Comparison of ENCODE assay signal across 8 mouse cellular contexts in genomic region chr13:91370886-91371595, GRCm38 (mm10).
DNase-seq lines count a peak whose midpoint lies in the region; ATAC-seq lines count a peak whose summit lies in the region.

No protein-coding gene starts in this region.

- peaks cover 15% of the 10 kb centered on the region for H3K4me1 ChIP-seq in hindbrain, embryonic 11.5 days (replicated peaks; ENCODE audit: control insufficient read depth, insufficient read depth, low read length)

- H3K27me3 ChIP-seq in hindbrain, embryonic 11.5 days (ENCODE audit: control insufficient read depth, insufficient read depth, low read length) = no peaks in the 10 kb centered on the region

- peak; percentile 96 for DNase-seq in Muller cell, postnatal 12 days (ENCODE audit: inconsistent ontology term)
- DNase-seq in cerebellum, adult 9-11 months = peak; percentile 84
- peak; percentile 94 to 98 for DNase-seq in frontal cortex, adult 2 months (ENCODE audit: extremely low spot score in 1 of 2, low spot score in 1 of 2)
- peak; percentile 98 for DNase-seq in hindbrain, embryonic 11.5 days (ENCODE audit: low spot score)
- peak; percentile 97 to 98 for DNase-seq in layer of hippocampus, postnatal 10 days (ENCODE audit: low spot score in 2 of 2)
- DNase-seq in lung, postnatal 10 days = peak; percentile 98
- peak; percentile 94 for DNase-seq in ovary, postnatal 36 days (ENCODE audit: low spot score)
- peak; percentile 98 for DNase-seq in thymus, postnatal 25 days

- WGBS in hindbrain, embryonic 11.5 days = under 1% methylated on average over 28 of the region's 28 CpGs

- H3K9ac ChIP-seq in hindbrain, embryonic 11.5 days (ENCODE audit: low read depth, low read length) = peak overlapping the region; percentile 55

- peak overlapping the region; percentile 81 for H3K4me2 ChIP-seq in hindbrain, embryonic 11.5 days (replicated peaks; ENCODE audit: low read depth, low read length)

- ATAC-seq in hindbrain, embryonic 11.5 days (ENCODE audit: low FRiP score) = peak; percentile 93

- no peaks in the 10 kb centered on the region for H3K9me3 ChIP-seq in hindbrain, embryonic 11.5 days (ENCODE audit: control insufficient read depth, low read length)

- H3K27ac ChIP-seq in hindbrain, embryonic 11.5 days (ENCODE audit: low read depth, low read length) = peak overlapping the region; percentile 98

- peak overlapping the region; percentile 36 for H3K4me3 ChIP-seq in hindbrain, embryonic 11.5 days (ENCODE audit: low read depth, low read length)

- H3K36me3 ChIP-seq in hindbrain, embryonic 11.5 days (ENCODE audit: control insufficient read depth, insufficient read depth, low read length) = no peaks in the 10 kb centered on the region

Comparison
In these comparisons a context has a peak if more than half of its experiments do, and no peak if none do; other contexts are left out.
1. Peak in every context shown above with its lines: DNase-seq, ATAC-seq, H3K4me3 ChIP-seq and H3K27ac ChIP-seq.